Mouse (Mus musculus) monocyte, adult 2 months (primary cell): ENCODE data around the gene Smndc1.
"Not testable (repeated sequence)": the region's sequence is repeated elsewhere in the genome, so short reads cannot be mapped to it uniquely, and the experiment has no call there.

Experiments
- DNase-seq, 2 experiments: peaks; one replicate each; pipeline ENCODE4 v3.0.0; 2022; ENCODE audit warnings: low spot score in 2 of 2, low read depth in 1 of 2

Gene Smndc1

GRCm38 (mm10) chr19:53413617-53414380 lies 23.4 kb upstream of the Smndc1 start:
- DNase-seq: no peak

- DNase-seq: no peak
Observed at GRCm38 (mm10) chr19:53412149-53412848, 21.9 kb upstream of the Smndc1 start.

GRCm38 (mm10) chr19:53409663-53410307 lies 19.4 kb upstream of the Smndc1 start:
- no peak for DNase-seq

- DNase-seq: no peak
Observed at GRCm38 (mm10) chr19:53408398-53408797, 18.0 kb upstream of the Smndc1 start.

- no peak for DNase-seq
Observed at GRCm38 (mm10) chr19:53407350-53407749, 17.0 kb upstream of the Smndc1 start.

- no peak for DNase-seq
Observed at GRCm38 (mm10) chr19:53405810-53406209, 15.4 kb upstream of the Smndc1 start.

GRCm38 (mm10) chr19:53404837-53405356 lies 14.5 kb upstream of the Smndc1 start:
- DNase-seq: no peak

GRCm38 (mm10) chr19:53404219-53404836 lies 13.9 kb upstream of the Smndc1 start:
- DNase-seq: peak in 1 of 2 experiments; percentile 31

- no peak for DNase-seq
Observed at GRCm38 (mm10) chr19:53402741-53403432, 12.5 kb upstream of the Smndc1 start.

GRCm38 (mm10) chr19:53400332-53401110 lies 10.1 kb upstream of the Smndc1 start:
- DNase-seq: no peak

GRCm38 (mm10) chr19:53399213-53399612 lies 8.8 kb upstream of the Smndc1 start:
- no peak for DNase-seq

- DNase-seq: no peak
Observed at GRCm38 (mm10) chr19:53397451-53398233, 7.3 kb upstream of the Smndc1 start.

- DNase-seq: not testable (repeated sequence)
Observed at GRCm38 (mm10) chr19:53395805-53396204, 5.4 kb upstream of the Smndc1 start.

GRCm38 (mm10) chr19:53394956-53395355 lies 4.6 kb upstream of the Smndc1 start:
- DNase-seq: not testable (repeated sequence)

- no peak for DNase-seq
Observed at GRCm38 (mm10) chr19:53394552-53394951, 4.2 kb upstream of the Smndc1 start.

- no peak for DNase-seq
Observed at GRCm38 (mm10) chr19:53393646-53394045, 3.3 kb upstream of the Smndc1 start.

- no peak for DNase-seq
Observed at GRCm38 (mm10) chr19:53392781-53393343, 2.5 kb upstream of the Smndc1 start.

GRCm38 (mm10) chr19:53391787-53392186 lies 1.4 kb upstream of the Smndc1 start:
- no peak for DNase-seq

- no peak for DNase-seq
Observed at GRCm38 (mm10) chr19:53391386-53391785, 1.0 kb upstream of the Smndc1 start.
